Mouse (Mus musculus) heart, embryonic 16.5 days (tissue): Measurements from ENCODE around the gene Fuz. TPM values are rescaled to one million over a fixed set of nuclear protein-coding genes. Genes with fewer than 3 reads are reported as not detected.
A peak's percentile ranks its signal among the peaks of the same experiment; 100 is the strongest.

Experiments used
- ATAC-seq: fragments of 200-750 bp; cut with Nextera tagmentation; replicated peaks from 2 replicates; pipeline ENCODE4 v1.8.0; 2017; ENCODE audit warnings: moderate number of reproducible peaks; ENCODE audit not compliant: insufficient read depth, low FRiP score; ENCODE audit errors: extremely low read depth
- H3K27ac ChIP-seq: fragments of 300-500 bp; sonication (generic); 2 replicates; pipeline ENCODE4 v1.5.1; 2014; ENCODE audit warnings: mild to moderate bottlenecking, low read length, control low read depth, moderate library complexity
- H3K27me3 ChIP-seq: fragments of 300-500 bp; sonication (generic); 2 replicates; pipeline ENCODE4 v1.6.1; 2014; ENCODE audit warnings: low read length, mixed read lengths; ENCODE audit not compliant: control insufficient read depth, insufficient read depth
- H3K36me3 ChIP-seq: fragments of 300-500 bp; sonication (generic); 2 replicates; pipeline ENCODE4 v1.6.1; 2014; ENCODE audit not compliant: control insufficient read depth, insufficient read depth
- H3K4me1 ChIP-seq: fragments of 300-500 bp; sonication (generic); 2 replicates; pipeline ENCODE4 v1.6.1; 2014; ENCODE audit warnings: low read length, mixed read lengths; ENCODE audit not compliant: control insufficient read depth, insufficient read depth
- H3K4me2 ChIP-seq: fragments of 300-500 bp; sonication (generic); 2 replicates; pipeline ENCODE4 v1.6.1; 2014; ENCODE audit warnings: low read depth, mild to moderate bottlenecking, control low read depth, low read length
- H3K4me3 ChIP-seq: fragments of 300-500 bp; sonication (generic); 2 replicates; pipeline ENCODE4 v1.5.1; 2014; ENCODE audit warnings: mild to moderate bottlenecking, control low read depth, low read length
- H3K9ac ChIP-seq: fragments of 300-500 bp; sonication (generic); 2 replicates; pipeline ENCODE4 v1.6.1; 2014; ENCODE audit warnings: low read length, control low read depth
- H3K9me3 ChIP-seq: fragments of 300-500 bp; sonication (generic); replicated peaks from 2 replicates; pipeline ENCODE4 v1.6.1; 2016; ENCODE audit warnings: low read length; ENCODE audit not compliant: control insufficient read depth
- WGBS: fragments of 180-500 bp; shearing (Covaris S2); extraction: QIAGEN DNeasy Blood & Tissue Kit; methylation state at CpG from one replicate; pipeline ENCODE4 v1.1.7; 2014; 5-methylcytosine and 5-hydroxymethylcytosine counted together
- polyA plus RNA-seq: library from polyadenylated mRNA; unstranded; fragments of >200 nt; fragmentation: Nextera tagmentation; extraction: Ambion mirVana; gene quantifications from 2 replicates; pipeline ENCODE4 v1.2.1, GENCODE M21; 2015

The Fuz gene
- polyA plus RNA-seq, 1 experiment from 2014 or later: 16.0 TPM

GRCm38 (mm10) chr7:44892276-44892921, 3.5 kb upstream of the Fuz start, which contains the start of gene Med25:
Med25 (minus strand) TSS chr7:44892712.
- Histone ChIP-seq H3K9me3 (no peaks in the 10 kb centered on the region), H3K4me1 (peaks cover 49% of the 10 kb centered on the region), H3K4me2 (peak within 1 kb of the TSS; percentile 93), H3K9ac (peak within 1 kb of the TSS; percentile 95), H3K36me3 (no peaks in the 10 kb centered on the region), H3K27me3 (no peaks in the 10 kb centered on the region), H3K4me3 (peak within 1 kb of the TSS; percentile 88), H3K27ac (peak within 1 kb of the TSS; percentile 87)
- ATAC-seq: peak; percentile 64
- WGBS: under 1% methylated on average over 56 of the region's 56 CpGs

DNA sequence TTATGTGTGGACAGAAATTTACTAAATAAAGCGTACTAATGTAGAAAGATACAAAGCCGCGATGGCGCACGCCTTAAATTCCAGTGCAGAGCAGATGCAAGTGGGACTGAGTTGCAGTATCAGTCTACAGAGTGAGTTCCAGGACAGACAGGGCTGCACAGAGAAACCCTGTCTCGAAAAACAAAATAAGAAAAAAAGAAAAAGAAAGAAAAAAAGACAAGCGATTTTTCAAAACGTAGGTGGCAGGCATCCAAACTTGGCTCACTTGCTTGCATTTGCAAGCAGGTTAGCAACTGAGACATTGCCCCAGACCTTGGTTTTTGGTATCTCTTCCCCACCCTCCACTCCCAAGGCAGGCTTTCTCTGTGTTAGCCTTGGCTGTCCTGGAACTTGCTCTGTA, 2.7 kb upstream of the Fuz start:
- H3K9me3 ChIP-seq: no peaks in the 10 kb centered on the region
- peak overlapping the region; percentile 55 for H3K4me2 ChIP-seq
- H3K36me3 ChIP-seq: no peaks in the 10 kb centered on the region
- H3K4me1 ChIP-seq: peaks cover 43% of the 10 kb centered on the region
- peak overlapping the region; percentile 53; the same call in 1 of the 2 replicates for H3K9ac ChIP-seq
- no peaks in the 10 kb centered on the region for H3K27me3 ChIP-seq
- WGBS: 22% methylated on average over 8 of the region's 8 CpGs
- H3K4me3 ChIP-seq: peak overlapping the region; percentile 16; the same call in 1 of the 2 replicates
- peak overlapping the region; percentile 84 for H3K27ac ChIP-seq
- no peak for ATAC-seq

- no peak overlapping the region for H3K27ac ChIP-seq
Observed at GRCm38 (mm10) chr7:44894175-44894574, 1.7 kb upstream of the Fuz start.

DNA sequence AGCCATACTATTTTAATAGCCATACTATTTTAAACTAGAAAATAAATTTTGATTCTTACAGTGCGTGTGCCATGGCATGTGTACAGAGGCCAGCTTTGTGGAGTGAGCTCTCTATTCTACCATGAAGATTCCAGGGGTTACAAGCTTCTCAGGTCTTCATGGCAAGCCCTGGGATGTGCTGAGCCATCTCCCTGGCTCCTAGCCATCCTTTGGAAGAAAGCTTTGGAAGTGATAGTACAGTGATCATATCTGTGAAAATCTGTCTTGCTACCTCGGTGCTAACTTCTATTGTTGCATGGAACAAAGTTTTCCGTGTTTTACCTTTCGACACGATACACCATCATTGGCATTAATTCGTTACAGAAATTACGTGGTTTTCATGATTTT, 680 bp upstream of the Fuz start:
- Histone ChIP-seq H3K9me3 (no peaks in the 10 kb centered on the region), H3K4me2 (peak overlapping the region; percentile 70), H3K27me3 (no peaks in the 10 kb centered on the region), H3K36me3 (no peaks in the 10 kb centered on the region), H3K9ac (no peak overlapping the region), H3K4me3 (peak overlapping the region; percentile 75), H3K4me1 (peaks cover 35% of the 10 kb centered on the region), H3K27ac (no peak overlapping the region)
- WGBS: 69% methylated on average over 7 of the region's 7 CpGs
- ATAC-seq: no peak

More at GRCm38 (mm10) chr7:44894175-44894574, 1.7 kb upstream of the Fuz start:
- Histone ChIP-seq H3K9me3 (no peaks in the 10 kb centered on the region), H3K9ac (no peak overlapping the region), H3K4me3 (no peak overlapping the region), H3K27me3 (no peaks in the 10 kb centered on the region), H3K36me3 (no peaks in the 10 kb centered on the region), H3K4me1 (peaks cover 39% of the 10 kb centered on the region), H3K4me2 (no peak overlapping the region)
- whole genome bisulfite sequencing: 84% methylated on average over 3 of the region's 3 CpGs
- ATAC-seq: no peak

DNA sequence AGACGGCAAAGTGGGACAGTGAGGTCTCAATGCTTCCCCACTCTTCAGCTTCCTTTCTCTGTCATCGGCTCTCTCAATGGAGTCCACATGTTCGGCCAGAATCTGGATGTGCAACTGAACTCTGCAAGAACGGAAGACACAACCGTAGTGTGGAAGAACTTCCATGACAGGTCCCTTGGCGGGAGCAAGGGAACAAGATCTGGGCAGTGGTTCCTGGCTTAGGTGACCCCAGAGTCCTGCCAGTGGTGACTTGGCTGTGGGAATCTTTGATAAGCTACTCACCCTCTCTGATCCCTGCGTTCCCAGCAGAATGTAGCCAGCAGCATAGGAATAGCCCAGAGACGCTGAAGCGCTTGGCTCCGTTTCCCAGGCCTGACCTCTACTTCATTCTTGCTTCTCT, 620 bp downstream of the Fuz start:
- peak overlapping the region; percentile 91 for H3K27ac ChIP-seq

GRCm38 (mm10) chr7:44898607-44899006, 2.7 kb downstream of the Fuz start:
- Histone ChIP-seq H3K4me3 (no peak overlapping the region), H3K27me3 (no peaks in the 10 kb centered on the region), H3K4me1 (peaks cover 19% of the 10 kb centered on the region), H3K4me2 (no peak overlapping the region), H3K27ac (no peak overlapping the region), H3K9me3 (no peaks in the 10 kb centered on the region), H3K36me3 (peaks cover 7% of the 10 kb centered on the region), H3K9ac (no peak overlapping the region)
- 39% methylated on average over 19 of the region's 19 CpGs for WGBS
- no peak for ATAC-seq

More for the DNA sequence above, 620 bp downstream of the Fuz start:
- no peak for ATAC-seq
- no peaks in the 10 kb centered on the region for H3K9me3 ChIP-seq
- H3K9ac ChIP-seq: peak overlapping the region; percentile 88
- peak overlapping the region; percentile 75 for H3K4me3 ChIP-seq
- H3K36me3 ChIP-seq: no peaks in the 10 kb centered on the region; the same call in 1 of the 2 replicates
- WGBS: 31% methylated on average over 10 of the region's 10 CpGs
- H3K27me3 ChIP-seq: no peaks in the 10 kb centered on the region
- H3K4me2 ChIP-seq: peak overlapping the region; percentile 70
- H3K4me1 ChIP-seq: peaks cover 25% of the 10 kb centered on the region

GRCm38 (mm10) chr7:44900632-44901031, 4.8 kb downstream of the Fuz start:
- H3K4me3 ChIP-seq: no peak overlapping the region
- H3K4me2 ChIP-seq: no peak overlapping the region
- H3K27ac ChIP-seq: no peak overlapping the region
- H3K4me1 ChIP-seq: peaks cover 19% of the 10 kb centered on the region
- ATAC-seq: no peak
- H3K9ac ChIP-seq: no peak overlapping the region
- no peaks in the 10 kb centered on the region for H3K9me3 ChIP-seq
- no peaks in the 10 kb centered on the region for H3K27me3 ChIP-seq
- H3K36me3 ChIP-seq: peaks cover 26% of the 10 kb centered on the region
- 91% methylated on average over 11 of the region's 11 CpGs for WGBS

DNA sequence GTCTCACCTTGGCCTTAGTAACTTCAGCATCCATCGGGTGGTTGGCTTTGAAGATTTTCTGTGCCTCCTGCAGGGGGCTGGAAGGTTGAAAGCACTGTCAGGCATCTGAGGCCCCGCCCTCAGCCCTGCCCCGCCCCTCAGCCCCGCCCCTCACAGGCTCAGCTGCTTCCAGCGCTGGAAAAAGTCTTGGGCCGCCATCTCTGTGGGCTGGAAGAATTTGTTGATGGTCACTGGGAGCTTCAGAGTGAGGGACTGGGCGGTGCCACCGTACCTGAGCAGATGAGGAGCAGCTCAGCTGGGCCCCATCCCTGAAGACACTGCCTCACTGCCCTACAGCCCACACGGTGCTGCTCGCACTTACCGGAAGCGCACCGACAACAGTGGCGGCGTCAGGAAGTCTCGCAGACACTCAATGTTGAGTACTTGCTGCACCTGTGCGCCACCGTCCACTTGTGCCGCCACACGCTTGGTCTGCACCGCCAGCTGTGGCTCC, 5.4 kb downstream of the Fuz start:
- peak; percentile 20; the same call in 1 of the 2 replicates for ATAC-seq
- H3K27me3 ChIP-seq: no peaks in the 10 kb centered on the region
- peaks cover 31% of the 10 kb centered on the region for H3K36me3 ChIP-seq
- WGBS: 16% methylated on average over 21 of the region's 21 CpGs
- peak overlapping the region; percentile 52 for H3K4me2 ChIP-seq
- peak overlapping the region; percentile 37 for H3K4me3 ChIP-seq
- H3K9ac ChIP-seq: no peak overlapping the region; the same call in 1 of the 2 replicates
- H3K4me1 ChIP-seq: peaks cover 19% of the 10 kb centered on the region
- H3K9me3 ChIP-seq: no peaks in the 10 kb centered on the region
- peak overlapping the region; percentile 14; the same call in 1 of the 2 replicates for H3K27ac ChIP-seq

DNA sequence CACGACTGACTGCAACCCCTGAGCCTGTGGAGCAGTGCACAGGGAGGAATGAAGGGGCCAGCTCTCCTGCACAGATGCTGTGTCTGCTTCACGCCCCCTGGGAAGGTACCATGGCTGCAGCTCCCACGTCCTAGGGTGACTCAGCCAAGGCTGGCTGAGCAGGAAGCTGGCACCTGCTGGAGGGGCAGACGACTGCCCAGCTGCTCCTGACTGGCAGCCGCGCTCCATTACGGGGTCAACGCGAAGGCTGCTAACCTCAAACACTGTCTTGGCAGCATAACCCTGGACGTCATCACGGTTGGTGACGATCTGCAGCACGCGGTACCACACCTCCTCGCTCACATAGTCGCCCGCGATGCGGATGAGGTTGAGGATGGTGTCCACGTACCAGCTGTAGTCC, 9.6 kb downstream of the Fuz start:
- Histone ChIP-seq H3K4me3 (no peak overlapping the region), H3K4me2 (no peak overlapping the region), H3K9ac (no peak overlapping the region), H3K4me1 (peaks cover 4% of the 10 kb centered on the region; the same call in 1 of the 2 replicates), H3K27ac (no peak overlapping the region), H3K36me3 (peaks cover 42% of the 10 kb centered on the region), H3K27me3 (no peaks in the 10 kb centered on the region), H3K9me3 (no peaks in the 10 kb centered on the region)
- 86% methylated on average over 20 of the region's 20 CpGs for WGBS
- ATAC-seq: no peak
